Mouse (Mus musculus): ENCODE measurements around the gene Fam78a.
"Not testable (repeated sequence)": the region's sequence is repeated elsewhere in the genome, so short reads cannot be mapped to it uniquely, and the experiment has no call there.

Gene Fam78a

DNA sequence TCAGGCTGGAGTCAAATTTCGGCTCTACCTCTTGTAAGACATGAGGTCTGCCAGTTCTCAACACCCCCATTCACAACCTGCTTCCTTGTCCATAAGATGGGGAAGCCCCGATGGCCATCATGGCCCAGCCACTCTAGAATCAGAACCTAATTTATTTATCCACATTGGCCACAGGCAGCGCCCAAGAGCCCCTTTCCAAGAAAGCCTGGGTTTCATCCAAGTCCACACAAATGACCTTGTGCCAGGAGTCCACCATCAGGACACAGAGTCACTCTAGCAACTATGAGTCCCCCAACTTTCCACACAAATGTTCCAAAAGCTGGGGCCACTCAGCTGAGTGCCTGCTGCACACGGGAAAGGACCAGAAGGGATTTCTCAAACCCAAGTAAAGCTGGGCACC is 18.7 kb downstream of the Fam78a start:
- DNase-seq = peak; percentile 41 to 59

DNA sequence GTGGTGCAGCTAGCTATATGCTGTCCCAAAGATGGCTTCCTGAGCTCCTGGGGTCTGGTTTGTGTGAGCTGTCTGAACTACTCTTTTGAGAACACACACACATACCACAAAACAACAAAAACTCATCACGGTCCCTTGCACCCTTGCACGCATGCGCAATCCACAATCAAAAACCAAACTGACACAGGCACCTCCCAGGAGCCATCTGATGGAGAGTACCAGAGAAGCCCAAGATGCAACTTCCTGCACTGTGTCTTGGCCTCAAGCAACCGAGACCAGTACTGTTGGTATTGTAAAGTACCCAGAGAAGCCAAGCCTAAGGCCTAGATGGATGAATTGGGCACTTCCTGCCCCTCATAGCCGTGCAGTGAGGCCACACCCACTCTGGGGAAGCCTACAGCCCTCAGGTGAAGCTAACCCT is 19.3 kb downstream of the Fam78a start:
- DNase-seq = no peak

DNA sequence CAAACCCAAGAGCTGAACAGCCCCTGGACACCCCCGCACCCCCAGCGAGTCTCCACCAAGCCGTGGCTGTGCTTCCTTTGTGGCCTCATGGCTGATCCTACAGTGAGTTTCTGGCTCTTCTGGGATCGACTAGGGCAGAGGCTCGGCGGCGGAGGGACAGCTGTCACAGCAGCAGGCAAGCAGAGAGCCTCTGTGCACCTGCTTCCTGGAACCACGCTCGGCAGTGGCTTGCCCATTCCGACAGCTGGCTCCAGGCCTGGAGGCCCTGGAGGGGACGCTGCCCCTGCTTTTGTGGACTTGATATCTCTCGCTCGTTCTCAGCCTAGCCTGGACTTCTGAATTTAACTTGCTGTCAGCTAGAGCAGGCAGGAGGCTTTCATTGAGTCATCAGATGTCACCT is 19.7 kb downstream of the Fam78a start:
- peak in 1 of 2 experiments; percentile 42 for DNase-seq

DNA sequence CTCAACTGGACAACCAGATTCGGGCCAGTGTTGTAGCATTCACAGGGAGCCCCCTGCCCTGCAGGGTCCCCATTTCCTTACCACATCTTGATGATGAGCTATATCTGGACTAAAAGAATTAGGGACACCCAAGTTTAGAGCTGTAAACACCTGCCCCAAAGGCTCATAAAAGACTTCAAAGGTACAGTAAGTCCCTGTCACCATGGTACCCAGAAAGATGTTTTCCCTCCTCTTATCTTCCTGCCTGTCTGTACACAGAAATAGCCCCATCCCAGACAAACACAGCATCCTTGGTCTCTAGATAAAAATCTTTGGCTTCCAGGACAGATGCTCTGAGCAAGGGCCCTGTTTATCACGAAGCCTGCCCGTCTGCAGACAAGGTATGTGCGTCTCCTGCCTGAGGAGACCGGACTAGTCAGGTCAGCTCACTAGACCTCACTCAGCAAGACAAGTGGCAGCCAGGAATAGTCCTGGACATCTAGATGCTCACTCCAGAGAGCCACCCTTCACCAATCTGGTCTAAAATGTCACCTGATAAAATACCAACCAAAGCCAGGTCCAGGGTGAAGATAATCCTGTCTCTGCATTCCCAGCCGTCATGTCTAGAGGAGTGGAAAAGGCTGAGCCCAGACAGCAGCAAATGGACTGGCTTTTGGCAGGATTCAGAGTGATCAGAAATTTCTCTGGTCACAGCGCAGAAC is 21.1 kb downstream of the Fam78a start:
- no peak for DNase-seq

DNA sequence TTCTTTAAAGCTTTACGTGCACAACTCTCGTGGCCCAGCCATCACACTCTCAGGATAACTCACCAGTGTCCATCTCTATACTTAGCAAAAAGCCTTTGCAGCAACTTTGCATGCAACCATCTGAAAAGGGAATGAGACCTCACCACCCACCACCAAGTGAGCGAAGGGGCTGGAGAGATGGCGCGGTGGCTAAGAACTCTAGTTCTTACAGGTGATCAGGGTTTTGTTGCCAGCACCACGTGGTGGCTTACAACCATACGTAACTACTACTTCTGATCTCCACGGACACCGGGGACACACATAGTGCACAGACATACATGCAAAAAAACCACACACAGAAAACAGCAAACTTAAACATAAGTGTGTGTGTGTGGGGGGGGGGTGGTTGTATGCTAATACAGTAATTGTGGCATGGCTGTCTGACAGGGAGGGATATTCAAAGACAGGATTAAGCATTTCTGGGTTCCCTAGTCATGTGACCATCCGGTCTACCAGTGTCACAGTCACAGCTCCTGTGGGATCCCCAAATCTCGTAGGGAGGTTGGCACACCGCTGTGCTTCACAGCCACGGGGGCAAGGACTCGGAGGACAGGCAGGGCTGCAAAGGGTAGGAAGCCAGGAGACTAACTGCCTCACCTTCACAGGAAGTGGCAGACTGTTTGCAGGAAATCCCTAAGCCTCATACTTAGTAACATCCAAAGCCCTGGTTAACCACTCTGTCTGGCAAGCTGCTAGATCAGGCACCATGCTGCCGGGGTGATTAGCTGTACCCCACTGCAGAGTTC is 21.8 kb downstream of the Fam78a start:
- DNase-seq = no peak

DNA sequence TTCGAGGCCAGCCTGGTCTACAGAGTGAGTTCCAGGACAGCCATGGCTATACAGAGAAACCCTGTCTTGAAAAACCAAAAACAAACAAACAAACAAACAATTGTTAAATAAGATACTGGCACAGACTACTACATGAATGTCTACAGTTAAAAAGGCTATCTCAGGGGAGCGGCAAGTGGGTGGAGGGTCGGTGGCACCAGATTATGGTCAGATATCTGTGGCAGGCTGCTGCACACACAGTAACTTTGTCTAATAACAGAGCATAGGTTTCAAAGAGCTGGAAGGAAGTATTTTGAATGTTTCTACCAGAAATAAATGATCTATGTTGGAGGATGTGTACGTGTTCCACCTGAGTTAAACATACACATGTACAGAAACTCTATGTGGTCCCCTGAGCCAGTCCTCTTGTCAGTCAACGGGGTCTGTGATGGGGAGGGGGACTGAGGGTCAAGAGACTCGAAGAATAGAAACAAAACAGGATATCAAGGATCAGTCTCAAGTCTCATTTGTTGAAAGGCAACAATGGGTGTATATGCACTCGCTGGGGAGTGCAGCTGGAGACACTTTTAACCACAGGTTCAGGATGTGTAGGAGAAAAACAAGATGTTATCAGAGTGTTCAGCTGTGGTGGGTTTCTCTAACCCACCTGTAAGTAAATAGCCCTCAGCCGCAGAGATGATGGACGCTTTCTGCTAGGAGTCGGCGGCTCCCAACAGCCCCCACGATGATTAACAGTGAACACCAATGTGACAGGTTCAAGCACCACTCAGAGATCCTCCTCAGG is 22.7 kb downstream of the Fam78a start:
- DNase-seq = no peak

DNA sequence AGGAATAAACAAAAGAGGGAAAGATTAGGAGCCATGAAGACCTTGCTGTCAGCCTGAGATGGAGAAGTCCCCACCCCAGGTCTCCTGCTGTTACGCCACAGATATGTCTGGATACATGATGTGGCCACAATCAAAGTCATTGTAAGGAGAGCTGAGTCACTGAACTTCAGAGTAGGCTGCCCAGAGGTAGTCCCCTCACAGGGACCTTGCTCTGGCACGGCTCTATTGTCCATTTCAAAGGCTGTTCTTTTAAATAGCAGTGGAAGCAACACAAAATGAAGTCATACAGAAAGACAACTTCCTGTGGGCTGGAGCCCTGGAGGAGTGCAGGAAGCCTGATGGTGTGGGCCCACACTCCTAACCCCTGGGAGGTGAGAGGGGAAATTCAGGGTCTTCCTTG is 23.5 kb downstream of the Fam78a start:
- no peak for DNase-seq

DNA sequence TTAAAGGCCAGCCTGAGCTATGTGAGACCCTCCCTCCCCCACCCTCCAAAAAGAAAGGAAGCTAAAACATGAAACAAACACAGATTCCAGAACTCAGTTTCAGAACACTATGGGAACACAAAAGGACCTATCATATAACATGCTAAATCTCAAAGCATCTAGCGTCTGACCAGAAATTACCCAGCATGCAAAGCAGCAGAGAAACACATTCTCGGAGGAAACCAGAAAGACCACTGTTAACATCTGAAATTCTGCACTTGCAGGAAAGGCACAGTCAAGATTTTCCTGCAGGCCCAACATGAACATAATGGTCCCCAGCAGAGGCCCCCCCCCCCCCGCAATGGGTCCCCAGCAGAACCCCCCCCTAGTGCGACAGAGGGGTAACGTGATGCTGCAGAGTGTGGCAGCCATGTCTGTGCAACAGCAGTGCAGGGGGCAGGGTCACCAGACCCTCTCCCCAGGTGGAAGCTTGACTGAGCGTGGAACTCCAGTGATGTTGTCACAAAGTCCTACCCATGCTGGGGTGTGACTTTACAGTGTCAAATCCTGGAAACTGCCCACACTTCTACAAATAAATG is 24.3 kb downstream of the Fam78a start:
- no peak for DNase-seq

DNA sequence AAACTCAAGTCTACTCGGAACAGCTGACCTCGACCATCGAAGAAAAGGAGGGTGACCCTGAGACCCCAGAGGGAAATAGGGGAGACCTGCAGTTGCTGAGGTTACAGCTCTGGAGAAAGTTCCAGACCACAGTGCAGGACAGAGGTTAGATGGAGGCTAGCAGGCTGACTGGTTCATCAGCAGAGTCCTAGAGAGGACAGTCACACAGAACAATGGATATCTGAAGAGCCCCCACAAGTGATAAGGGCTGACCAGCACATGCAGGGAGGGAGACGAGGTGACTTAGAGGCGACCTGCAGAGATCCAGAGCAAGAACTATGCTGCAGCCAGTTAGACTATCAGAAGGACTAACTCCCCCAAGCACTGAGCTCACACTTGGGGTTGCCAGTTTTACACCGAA is 25.0 kb downstream of the Fam78a start:
- no peak for DNase-seq

DNA sequence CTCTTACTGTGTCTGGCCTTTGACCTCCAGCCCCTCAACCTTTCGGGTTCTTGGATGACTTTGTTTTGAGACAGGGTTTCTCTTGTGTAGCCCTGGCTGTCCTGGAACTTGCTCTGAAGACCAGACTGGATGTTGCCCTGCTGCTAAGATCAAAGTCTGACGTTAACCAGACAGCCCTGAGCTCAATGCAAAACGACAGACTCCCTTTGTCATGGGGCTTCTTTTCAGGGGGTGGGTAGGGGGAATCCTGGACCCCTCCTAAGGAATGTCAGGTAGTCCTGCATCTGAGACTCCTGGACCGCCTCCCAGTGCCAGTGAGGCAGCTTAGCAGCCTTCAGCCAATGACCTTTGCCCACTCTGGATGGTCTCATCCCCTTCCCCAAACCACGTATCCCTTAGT is 25.9 kb downstream of the Fam78a start:
- DNase-seq = no peak

DNA sequence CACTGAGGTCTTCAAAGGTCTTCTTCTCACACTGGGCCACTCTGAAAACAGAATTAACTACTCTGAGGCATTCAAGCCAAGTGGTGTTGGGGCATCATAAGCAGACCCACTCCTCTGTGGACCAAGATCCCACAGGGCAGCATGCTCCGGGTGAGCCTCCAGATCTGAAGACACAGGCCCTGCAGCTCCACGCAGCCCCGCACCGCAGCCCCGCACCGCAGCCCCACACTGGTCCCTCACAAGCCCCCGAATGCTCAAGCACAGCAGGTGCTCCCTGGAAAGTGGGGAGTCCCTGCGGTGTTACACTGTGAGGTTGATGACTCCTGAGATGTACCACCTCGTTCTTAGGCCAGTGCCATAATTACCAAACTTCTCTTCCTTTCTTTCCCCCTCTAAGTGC is 26.4 kb downstream of the Fam78a start:
- no peak for DNase-seq

DNA sequence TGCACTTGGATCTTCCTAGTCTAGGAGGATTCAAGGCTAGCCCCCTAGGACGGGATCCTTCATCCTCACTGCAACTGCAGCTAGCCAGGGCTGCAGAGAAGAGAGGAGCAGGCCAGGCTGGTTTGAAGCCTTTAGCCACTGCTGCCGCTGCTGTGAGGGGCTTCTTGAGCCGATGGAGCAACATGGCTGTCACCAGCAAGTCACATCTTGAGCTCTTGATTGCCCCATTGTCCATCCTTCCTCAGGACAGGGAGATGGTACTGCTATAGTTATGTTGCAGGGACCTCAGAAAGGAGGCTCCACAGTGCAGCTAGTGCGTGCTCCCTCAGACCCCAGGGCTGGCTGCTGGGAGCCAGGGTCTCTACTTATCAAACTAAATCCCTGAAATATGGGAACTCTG is 26.9 kb downstream of the Fam78a start:
- no peak for DNase-seq

DNA sequence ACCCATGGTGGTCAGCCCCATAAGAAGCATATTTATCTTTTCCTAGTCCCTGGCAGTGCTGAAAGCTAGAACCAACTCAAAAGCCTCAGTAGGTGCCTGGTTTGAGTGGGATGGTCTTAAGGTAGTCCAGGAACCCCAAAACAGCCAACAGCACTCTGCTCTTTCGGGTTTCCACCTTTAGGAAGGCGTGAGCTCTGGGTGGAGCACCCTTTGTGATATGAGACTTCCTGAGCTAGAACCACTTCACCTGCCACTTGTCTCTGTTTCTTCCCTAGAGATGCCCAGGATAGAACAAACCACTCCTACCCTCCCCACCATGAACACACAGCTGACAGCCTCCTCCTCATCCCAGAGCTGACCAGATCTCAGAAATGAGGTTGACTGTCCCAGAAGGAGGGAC is 27.3 kb downstream of the Fam78a start:
- DNase-seq = no peak

DNA sequence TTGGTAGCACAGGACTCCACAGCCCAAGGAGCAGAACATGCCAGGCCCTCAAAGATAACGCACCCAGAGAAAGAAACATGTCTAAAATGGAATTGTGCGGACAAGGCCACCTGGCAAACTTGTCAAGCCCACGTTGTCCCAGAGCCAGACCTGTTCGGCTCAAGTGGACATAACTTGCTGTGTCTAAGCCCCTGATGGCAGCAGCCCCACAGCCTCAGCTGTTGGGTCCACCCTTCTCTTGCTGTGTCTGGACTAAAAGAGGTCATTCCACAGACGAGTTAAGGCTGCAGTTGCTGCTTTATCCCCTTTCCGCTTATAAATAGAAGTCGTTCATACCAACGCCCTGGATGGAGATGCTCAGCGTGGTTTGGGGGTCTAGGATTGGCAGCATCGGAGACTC is 28.1 kb downstream of the Fam78a start:
- DNase-seq = no peak

DNA sequence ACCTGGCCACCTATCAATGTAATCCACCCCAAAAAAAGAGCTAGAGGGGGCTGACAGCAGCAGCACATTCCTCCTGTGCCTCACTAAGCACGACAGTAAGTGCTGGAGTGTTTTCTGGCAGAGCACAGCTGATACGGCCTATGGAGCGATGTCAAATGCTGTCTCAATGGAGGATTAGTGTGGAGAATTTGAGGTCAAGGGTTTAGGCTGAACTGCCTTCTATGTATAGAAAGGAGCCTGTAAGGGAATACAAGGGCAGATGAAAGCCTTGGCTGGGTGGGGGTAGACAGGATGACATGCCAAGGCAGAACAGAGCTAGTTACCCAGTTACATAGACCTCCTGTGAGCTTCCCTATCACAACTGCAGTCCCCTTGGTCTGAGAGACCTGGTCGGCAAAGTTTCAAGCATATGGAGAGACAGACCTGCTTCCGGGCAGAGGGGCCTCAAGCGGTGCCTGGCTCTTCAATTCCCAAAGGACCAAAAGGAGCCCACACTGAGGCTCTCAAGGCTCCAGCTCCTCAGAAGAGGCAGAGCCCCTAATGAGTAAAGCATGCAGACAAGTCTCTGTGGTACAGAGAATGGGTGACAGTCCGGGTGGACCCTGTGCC is 29.2 kb downstream of the Fam78a start:
- no peak for DNase-seq

DNA sequence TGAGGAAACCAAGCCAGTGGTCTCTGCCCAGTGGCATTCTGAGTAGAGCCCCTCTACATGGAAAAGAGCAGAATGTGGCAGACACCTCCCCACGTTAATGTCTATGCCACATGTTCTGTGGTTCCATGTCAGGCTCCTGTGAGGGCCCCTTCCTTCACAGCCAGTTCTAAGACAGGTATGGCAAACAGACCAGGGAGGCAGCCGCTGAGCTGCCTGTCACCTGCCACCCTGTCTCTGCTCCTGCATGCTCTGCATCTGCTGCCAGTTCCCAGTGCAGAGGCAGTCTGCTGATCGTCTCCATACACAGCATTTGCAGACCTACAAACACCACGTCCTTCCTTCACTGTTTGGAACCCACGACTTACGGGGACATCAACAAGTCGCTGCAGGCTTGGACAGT is 32.2 kb downstream of the Fam78a start:
- no peak for DNase-seq

DNA sequence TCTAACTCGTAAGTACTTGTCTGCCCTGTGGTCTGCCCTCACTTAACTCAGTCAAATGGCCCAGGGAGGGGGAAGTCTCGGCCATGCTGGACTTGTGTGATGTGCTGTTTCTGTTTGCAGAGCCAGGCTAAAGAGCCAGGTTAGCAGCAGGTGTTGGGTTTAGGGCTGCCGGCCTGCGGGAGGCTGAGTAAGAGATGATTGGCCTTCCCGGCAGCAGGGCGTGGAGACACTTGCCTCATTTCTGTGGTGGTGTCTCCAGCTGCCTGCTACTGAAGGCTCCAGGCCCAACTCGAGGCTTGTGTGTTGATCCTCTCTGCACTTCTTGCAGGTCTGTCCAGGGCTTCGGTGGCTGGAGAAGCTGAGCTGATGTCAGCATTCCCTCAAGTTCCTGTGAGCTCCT is 32.9 kb downstream of the Fam78a start:
- DNase-seq = no peak

DNA sequence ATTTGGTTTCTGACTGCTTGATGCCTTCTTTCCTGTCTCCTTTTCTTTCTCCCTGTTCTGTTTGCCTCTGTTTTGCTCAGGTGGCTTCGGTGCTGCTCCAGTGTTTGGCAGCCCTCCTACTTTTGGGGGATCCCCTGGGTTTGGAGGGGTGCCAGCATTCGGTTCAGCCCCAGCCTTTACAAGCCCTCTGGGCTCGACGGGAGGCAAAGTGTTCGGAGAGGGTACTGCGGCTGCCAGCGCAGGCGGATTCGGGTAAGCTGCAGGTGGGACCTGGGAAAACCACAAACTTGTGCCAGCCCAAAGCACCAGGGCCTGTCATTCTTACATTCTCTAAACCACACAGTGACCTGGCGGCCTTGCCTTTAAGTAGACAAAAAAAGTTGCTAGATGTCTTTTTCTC is 37.3 kb downstream of the Fam78a start:
- peak; percentile 66 to 68 for DNase-seq

DNA sequence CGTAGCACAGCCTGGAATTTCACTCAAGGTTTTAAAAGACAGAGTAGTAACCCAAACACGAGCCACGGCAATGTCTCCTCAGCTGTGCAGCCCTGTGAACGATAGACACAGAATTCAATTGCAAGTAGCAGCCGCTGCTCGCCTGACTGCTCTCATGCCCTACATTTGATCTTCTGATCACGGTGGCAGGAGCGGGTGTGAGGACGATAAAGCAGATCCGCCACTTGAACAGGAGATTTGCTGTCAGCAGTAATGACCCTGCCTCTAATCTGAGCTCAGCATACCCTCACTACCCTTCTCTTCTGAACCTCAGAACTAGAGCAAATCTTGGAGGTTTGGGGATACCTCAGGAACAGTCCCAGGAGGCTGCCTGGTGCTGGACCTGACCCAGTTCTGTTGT is 38.6 kb downstream of the Fam78a start:
- DNase-seq = no peak

DNA sequence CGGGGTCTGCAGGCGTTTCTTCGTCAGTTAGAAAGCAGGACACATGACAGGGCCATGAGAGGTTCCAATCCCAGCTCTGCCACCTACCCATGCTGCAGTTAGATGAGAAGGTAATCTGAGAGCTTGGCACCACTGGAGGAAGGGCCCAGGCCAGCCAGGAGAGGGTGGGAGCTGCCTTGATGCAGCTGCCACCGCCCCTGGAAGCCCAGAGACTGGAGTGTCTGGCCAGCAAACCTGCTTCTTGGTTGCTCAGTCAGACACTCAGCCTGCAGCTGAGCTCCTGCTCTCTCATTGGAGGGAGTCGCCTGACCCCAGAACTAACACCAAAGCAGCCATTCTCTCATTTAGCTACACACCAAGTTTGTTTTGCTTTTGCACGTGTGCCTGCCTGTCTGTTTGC is 39.3 kb downstream of the Fam78a start:
- DNase-seq = no peak

DNA sequence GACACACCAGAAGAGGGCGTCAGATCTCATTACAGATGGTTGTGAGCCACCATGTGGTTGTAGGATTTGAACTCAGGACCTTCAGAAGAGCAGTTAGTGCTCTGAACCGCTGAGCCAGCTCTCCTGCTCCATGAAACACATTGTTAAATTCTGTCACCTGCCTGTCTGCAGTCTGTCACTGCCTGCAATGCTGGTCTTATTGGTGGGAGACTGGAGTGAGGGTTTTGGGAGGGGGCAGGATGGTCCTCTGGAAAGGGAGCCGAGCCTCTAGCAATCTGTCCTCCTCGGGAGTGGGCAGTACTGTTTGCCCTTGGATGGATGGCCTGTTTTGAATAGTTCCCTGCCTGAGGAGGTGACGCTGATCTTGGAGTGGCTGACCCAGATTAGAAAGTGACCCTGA is 40.8 kb downstream of the Fam78a start:
- no peak for DNase-seq

DNA sequence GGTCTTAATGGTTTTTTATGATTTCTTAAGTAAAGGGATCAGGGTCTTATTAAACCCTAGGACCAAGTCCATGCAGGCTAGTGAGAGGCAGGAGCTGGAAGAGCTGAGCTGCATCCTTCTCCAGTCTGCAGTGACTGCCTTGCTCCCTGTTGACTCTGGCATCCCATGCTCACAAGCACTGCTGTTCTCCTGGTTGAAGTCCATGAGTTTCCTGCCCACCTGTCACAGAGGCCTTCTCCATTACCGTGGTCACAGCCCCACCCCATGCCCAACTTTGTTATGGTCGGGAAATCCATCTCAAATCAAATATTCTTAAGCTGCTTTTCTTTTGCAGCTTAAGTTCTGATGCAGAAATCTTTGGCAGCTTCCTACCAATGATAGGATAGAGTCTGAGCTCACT is 43.6 kb downstream of the Fam78a start:
- DNase-seq = peak; percentile 39 to 47

DNA sequence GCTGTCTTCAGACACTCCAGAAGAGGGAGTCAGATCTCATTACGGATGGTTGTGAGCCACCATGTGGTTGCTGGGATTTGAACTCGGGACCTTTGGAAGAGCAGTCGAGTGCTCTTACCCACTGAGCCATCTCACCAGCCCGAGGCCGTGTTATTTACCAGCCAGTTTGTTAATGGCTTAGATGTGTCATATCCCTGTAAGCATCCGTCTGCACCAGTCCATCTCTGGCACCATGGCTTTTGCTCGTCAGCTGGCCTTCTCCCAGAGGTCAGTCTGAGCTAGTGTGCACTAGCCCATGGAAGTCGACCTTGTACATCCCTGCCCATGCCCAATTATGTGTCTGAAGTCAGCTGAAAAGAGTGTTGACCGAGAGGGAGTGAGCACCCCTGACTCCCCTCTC is 44.0 kb downstream of the Fam78a start:
- not testable (repeated sequence) for DNase-seq
